Mouse (Mus musculus): ENCODE results near the gene Cul5. TPM values are rescaled to one million over a fixed set of nuclear protein-coding genes. Genes with fewer than 3 reads are reported as not detected.
A peak's percentile ranks its signal among the peaks of the same experiment; 100 is the strongest.

Gene Cul5
- 39.2 and 41.6 TPM in 2 replicates for polyA plus RNA-seq (2015; fragmentation: Nextera tagmentation; extraction: Ambion mirVana)

- Histone ChIP-seq H3K4me2 (no peak within 1 kb of the TSS), H3K9ac (no peak within 1 kb of the TSS), H3K4me1 (replicated peaks) (peaks cover 17% of the 10 kb centered on the region), H3K4me3 (no peak within 1 kb of the TSS), H3K36me3 (no peaks in the 10 kb centered on the region), H3K27me3 (no peaks in the 10 kb centered on the region), H3K9me3 (no peaks in the 10 kb centered on the region), H3K27ac (replicated peaks) (no peak within 1 kb of the TSS)
- no peak for ATAC-seq (ENCODE audit: low read depth)
- 55% methylated on average over 5 of the region's 5 CpGs for WGBS
These were observed at the start of gene Cul5 for GRCm38 (mm10) chr9:53669680-53670219. Gene Cul5, minus strand, starts transcription at chr9:53670014.

GRCm38 (mm10) chr9:53705992-53706696 is 36.3 kb upstream of the Cul5 start, which contains the start of gene Rab39:
Gene Rab39, minus strand, starts transcription at chr9:53706232.
- H3K4me1 ChIP-seq (replicated peaks): peaks cover 14% of the 10 kb centered on the region
- no peaks in the 10 kb centered on the region for H3K9me3 ChIP-seq
- H3K27me3 ChIP-seq: no peaks in the 10 kb centered on the region
- peak within 1 kb of the TSS; percentile 52 for H3K27ac ChIP-seq (replicated peaks)
- peak; percentile 97 for ATAC-seq (ENCODE audit: low read depth)
- H3K4me2 ChIP-seq: peak within 1 kb of the TSS; percentile 66
- peak within 1 kb of the TSS; percentile 73 for H3K4me3 ChIP-seq
- under 1% methylated on average over 43 of the region's 49 CpGs for WGBS
- no peaks in the 10 kb centered on the region for H3K36me3 ChIP-seq
- H3K9ac ChIP-seq: peak within 1 kb of the TSS; percentile 71

- Histone ChIP-seq H3K36me3 (no peaks in the 10 kb centered on the region), H3K9me3 (no peaks in the 10 kb centered on the region), H3K27ac (replicated peaks) (peak overlapping the region; percentile 52), H3K27me3 (no peaks in the 10 kb centered on the region), H3K4me3 (peak overlapping the region; percentile 73), H3K4me1 (replicated peaks) (peaks cover 14% of the 10 kb centered on the region), H3K4me2 (peak overlapping the region; percentile 66), H3K9ac (peak overlapping the region; percentile 71)
- peak; percentile 73 for ATAC-seq (ENCODE audit: low read depth)
- WGBS: under 1% methylated on average over 28 of the region's 28 CpGs
These were observed 35.7 kb upstream of the Cul5 start for GRCm38 (mm10) chr9:53705491-53705991.

GRCm38 (mm10) chr9:53702991-53703390 is 33.2 kb upstream of the Cul5 start:
- Histone ChIP-seq H3K27me3 (no peaks in the 10 kb centered on the region), H3K27ac (replicated peaks) (no peak overlapping the region), H3K9me3 (no peaks in the 10 kb centered on the region), H3K4me2 (no peak overlapping the region), H3K4me3 (no peak overlapping the region), H3K4me1 (replicated peaks) (peaks cover 14% of the 10 kb centered on the region), H3K9ac (no peak overlapping the region), H3K36me3 (no peaks in the 10 kb centered on the region)
- WGBS: 94% methylated on average over 1 of the region's 1 CpGs
- no peak for ATAC-seq (ENCODE audit: low read depth)

GRCm38 (mm10) chr9:53700496-53700895 is 30.7 kb upstream of the Cul5 start:
- no peak for ATAC-seq (ENCODE audit: low read depth)
- H3K27me3 ChIP-seq: no peaks in the 10 kb centered on the region
- H3K4me3 ChIP-seq: no peak overlapping the region
- no peak overlapping the region for H3K9ac ChIP-seq
- H3K36me3 ChIP-seq: no peaks in the 10 kb centered on the region
- no peak overlapping the region for H3K27ac ChIP-seq (replicated peaks)
- no peaks in the 10 kb centered on the region; the same call in 1 of the 2 replicates for H3K9me3 ChIP-seq
- H3K4me2 ChIP-seq: no peak overlapping the region
- 75% methylated on average over 4 of the region's 4 CpGs for WGBS
- H3K4me1 ChIP-seq (replicated peaks): peaks cover 6% of the 10 kb centered on the region

- 90% methylated on average over 5 of the region's 5 CpGs for WGBS
- H3K9me3 ChIP-seq: no peaks in the 10 kb centered on the region; the same call in 1 of the 2 replicates
- no peak for ATAC-seq (ENCODE audit: low read depth)
These were observed 26.0 kb upstream of the Cul5 start for GRCm38 (mm10) chr9:53695846-53696245.

GRCm38 (mm10) chr9:53693718-53694117 is 23.9 kb upstream of the Cul5 start:
- Histone ChIP-seq H3K4me2 (no peak overlapping the region), H3K9ac (no peak overlapping the region), H3K27ac (replicated peaks) (no peak overlapping the region), H3K36me3 (no peaks in the 10 kb centered on the region), H3K4me1 (replicated peaks) (no peaks in the 10 kb centered on the region), H3K9me3 (no peaks in the 10 kb centered on the region; the same call in 1 of the 2 replicates), H3K4me3 (no peak overlapping the region), H3K27me3 (no peaks in the 10 kb centered on the region)
- no peak for ATAC-seq (ENCODE audit: low read depth)
- WGBS: 81% methylated on average over 1 of the region's 1 CpGs

More at GRCm38 (mm10) chr9:53695846-53696245, 26.0 kb upstream of the Cul5 start:
- no peak overlapping the region for H3K4me3 ChIP-seq
- no peak overlapping the region for H3K9ac ChIP-seq
- no peaks in the 10 kb centered on the region for H3K4me1 ChIP-seq (replicated peaks)
- H3K4me2 ChIP-seq: no peak overlapping the region
- H3K36me3 ChIP-seq: no peaks in the 10 kb centered on the region
- H3K27me3 ChIP-seq: no peaks in the 10 kb centered on the region
- H3K27ac ChIP-seq (replicated peaks): no peak overlapping the region

GRCm38 (mm10) chr9:53691745-53692670 is 22.2 kb upstream of the Cul5 start:
- WGBS: 53% methylated on average over 7 of the region's 7 CpGs
- ATAC-seq (ENCODE audit: low read depth): no peak
- no peaks in the 10 kb centered on the region for H3K27me3 ChIP-seq

GRCm38 (mm10) chr9:53680851-53681250 is 11.0 kb upstream of the Cul5 start:
- no peak for ATAC-seq (ENCODE audit: low read depth)
- 64% methylated on average over 1 of the region's 1 CpGs for WGBS
- H3K27ac ChIP-seq (replicated peaks): no peak overlapping the region
- H3K4me1 ChIP-seq (replicated peaks): no peaks in the 10 kb centered on the region
- no peak overlapping the region for H3K9ac ChIP-seq
- no peaks in the 10 kb centered on the region for H3K9me3 ChIP-seq
- H3K4me2 ChIP-seq: no peak overlapping the region
- H3K4me3 ChIP-seq: no peak overlapping the region
- H3K36me3 ChIP-seq: no peaks in the 10 kb centered on the region
- no peaks in the 10 kb centered on the region for H3K27me3 ChIP-seq

More at GRCm38 (mm10) chr9:53691745-53692670, 22.2 kb upstream of the Cul5 start:
- Histone ChIP-seq H3K9ac (no peak overlapping the region), H3K9me3 (no peaks in the 10 kb centered on the region; the same call in 1 of the 2 replicates), H3K36me3 (no peaks in the 10 kb centered on the region), H3K4me2 (no peak overlapping the region), H3K4me3 (no peak overlapping the region), H3K4me1 (replicated peaks) (no peaks in the 10 kb centered on the region), H3K27ac (replicated peaks) (no peak overlapping the region)

GRCm38 (mm10) chr9:53676921-53677320 is 7.1 kb upstream of the Cul5 start:
- Histone ChIP-seq H3K4me2 (no peak overlapping the region), H3K4me3 (no peak overlapping the region), H3K9ac (no peak overlapping the region), H3K36me3 (no peaks in the 10 kb centered on the region), H3K27ac (replicated peaks) (no peak overlapping the region), H3K4me1 (replicated peaks) (no peaks in the 10 kb centered on the region), H3K9me3 (no peaks in the 10 kb centered on the region), H3K27me3 (no peaks in the 10 kb centered on the region)
- 77% methylated on average over 4 of the region's 4 CpGs for WGBS
- no peak for ATAC-seq (ENCODE audit: low read depth)

GRCm38 (mm10) chr9:53673571-53673970 is 3.8 kb upstream of the Cul5 start:
- no peaks in the 10 kb centered on the region for H3K27me3 ChIP-seq
- no peaks in the 10 kb centered on the region for H3K9me3 ChIP-seq
- H3K4me1 ChIP-seq (replicated peaks): no peaks in the 10 kb centered on the region
- 16% methylated on average over 3 of the region's 3 CpGs for WGBS
- no peak overlapping the region for H3K4me2 ChIP-seq
- no peak overlapping the region for H3K4me3 ChIP-seq
- H3K36me3 ChIP-seq: no peaks in the 10 kb centered on the region
- H3K27ac ChIP-seq (replicated peaks): no peak overlapping the region
- ATAC-seq (ENCODE audit: low read depth): no peak
- H3K9ac ChIP-seq: no peak overlapping the region

All from neural tube, embryonic 13.5 days (tissue).